Mouse (Mus musculus): ENCODE measurements at regions not wholly inside any gene's neighbourhood (a gene's known extent, or its start where the extent isn't known, plus 50 kb on each side); places are given as distances from the start of the nearest gene placed in this dataset.

- DNase-seq (ENCODE audit: low spot score): no peak
- Histone ChIP-seq H3K36me3 (no peaks in the 10 kb centered on the region), H3K9me3 (replicated peaks) (no peaks in the 10 kb centered on the region), H3K27me3 (ENCODE audit: low read depth, poor library complexity, severe bottlenecking) (no peaks in the 10 kb centered on the region), H3K4me3 (no peak overlapping the region), H3K4me1 (no peaks in the 10 kb centered on the region), H3K27ac (replicated peaks) (no peak overlapping the region)
- WGBS: 79% methylated on average over 3 of the region's 3 CpGs
Measured at GRCm38 (mm10) chr1:30751138-30751907, 122.4 kb downstream of the Phf3 start.

DNA sequence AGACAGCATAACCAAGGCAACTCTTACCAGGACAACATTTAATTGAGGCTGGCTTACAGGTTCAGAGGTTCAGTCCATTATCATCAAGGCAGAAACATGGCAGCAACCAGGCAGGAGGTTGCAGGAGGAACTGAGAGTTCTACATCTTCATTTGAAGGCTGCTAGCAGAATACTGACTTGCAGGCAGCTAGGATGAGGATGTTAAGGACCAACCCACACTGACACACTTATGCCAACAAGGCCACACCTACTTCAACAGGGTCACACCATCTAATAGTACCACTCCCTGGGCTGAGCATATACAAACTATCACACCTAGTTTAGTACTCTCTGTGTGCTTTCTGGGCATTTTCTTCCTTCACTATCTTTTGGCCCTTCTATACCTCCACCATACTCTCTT lies 131.8 kb downstream of the Phf3 start:
- Histone ChIP-seq H3K27ac (replicated peaks) (no peak overlapping the region), H3K27me3 (ENCODE audit: low read depth, poor library complexity, severe bottlenecking) (no peaks in the 10 kb centered on the region), H3K4me1 (no peaks in the 10 kb centered on the region), H3K4me3 (no peak overlapping the region), H3K36me3 (no peaks in the 10 kb centered on the region), H3K9me3 (replicated peaks) (0 out of 2 replicates have a peak, but pooled peaks cover 4% of the 10 kb centered on the region)
- DNase-seq (ENCODE audit: low spot score): no peak

DNA sequence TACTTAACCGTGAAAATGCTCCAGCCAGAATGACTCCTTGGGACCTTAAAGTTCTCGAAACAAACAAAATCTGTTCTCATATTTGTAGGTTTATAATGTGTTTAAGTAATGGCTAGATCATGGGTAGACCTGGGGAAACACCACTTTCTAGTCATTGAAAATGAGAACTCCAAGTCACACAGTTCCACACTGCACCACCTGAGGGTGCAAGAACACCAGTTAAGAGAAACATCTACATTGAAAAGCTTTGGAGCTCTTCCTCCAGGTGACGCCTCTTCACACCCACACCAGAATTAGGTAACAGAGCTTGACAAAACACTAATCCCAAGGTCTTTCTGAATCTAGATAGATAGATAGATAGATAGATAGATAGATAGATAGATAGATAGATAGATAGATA lies 132.9 kb downstream of the Phf3 start:
- no peak for DNase-seq (ENCODE audit: low spot score)
- 84% methylated on average over 3 of the region's 3 CpGs for WGBS
- no peaks in the 10 kb centered on the region for H3K4me1 ChIP-seq

GRCm38 (mm10) chr1:30721519-30721918 lies 152.2 kb downstream of the Phf3 start:
- H3K36me3 ChIP-seq: no peaks in the 10 kb centered on the region
- WGBS: 68% methylated on average over 2 of the region's 2 CpGs

More for the DNA sequence above, 132.9 kb downstream of the Phf3 start:
- H3K36me3 ChIP-seq: no peaks in the 10 kb centered on the region
- H3K4me3 ChIP-seq: no peak overlapping the region
- no peak overlapping the region for H3K27ac ChIP-seq (replicated peaks)
- 0 out of 2 replicates have a peak, but pooled peaks cover 4% of the 10 kb centered on the region for H3K9me3 ChIP-seq (replicated peaks)
- no peaks in the 10 kb centered on the region for H3K27me3 ChIP-seq (ENCODE audit: low read depth, poor library complexity, severe bottlenecking)

GRCm38 (mm10) chr1:30720829-30721228 lies 152.9 kb downstream of the Phf3 start:
- Histone ChIP-seq H3K4me3 (no peak overlapping the region), H3K36me3 (no peaks in the 10 kb centered on the region), H3K27ac (replicated peaks) (no peak overlapping the region), H3K27me3 (ENCODE audit: low read depth, poor library complexity, severe bottlenecking) (no peaks in the 10 kb centered on the region), H3K9me3 (replicated peaks) (0 out of 2 replicates have a peak, but pooled peaks cover 3% of the 10 kb centered on the region), H3K4me1 (no peaks in the 10 kb centered on the region)
- DNase-seq (ENCODE audit: low spot score): no peak
- WGBS: 90% methylated on average over 2 of the region's 2 CpGs

More at GRCm38 (mm10) chr1:30721519-30721918, 152.2 kb downstream of the Phf3 start:
- Histone ChIP-seq H3K9me3 (replicated peaks) (0 out of 2 replicates have a peak, but pooled peaks cover 3% of the 10 kb centered on the region), H3K4me3 (no peak overlapping the region), H3K27ac (replicated peaks) (no peak overlapping the region), H3K27me3 (ENCODE audit: low read depth, poor library complexity, severe bottlenecking) (no peaks in the 10 kb centered on the region), H3K4me1 (no peaks in the 10 kb centered on the region)
- DNase-seq (ENCODE audit: low spot score): no peak

- Histone ChIP-seq H3K9me3 (replicated peaks) (0 out of 2 replicates have a peak, but pooled peaks cover 3% of the 10 kb centered on the region), H3K27ac (replicated peaks) (no peak overlapping the region), H3K27me3 (ENCODE audit: low read depth, poor library complexity, severe bottlenecking) (no peaks in the 10 kb centered on the region), H3K4me3 (no peak overlapping the region), H3K36me3 (no peaks in the 10 kb centered on the region), H3K4me1 (no peaks in the 10 kb centered on the region)
- 82% methylated on average over 5 of the region's 5 CpGs for WGBS
- no peak for DNase-seq (ENCODE audit: low spot score)
Measured at GRCm38 (mm10) chr1:30718578-30718977, 155.1 kb downstream of the Phf3 start.

- Histone ChIP-seq H3K4me1 (no peaks in the 10 kb centered on the region), H3K27me3 (ENCODE audit: low read depth, poor library complexity, severe bottlenecking) (no peaks in the 10 kb centered on the region), H3K36me3 (no peaks in the 10 kb centered on the region), H3K4me3 (no peak overlapping the region), H3K9me3 (replicated peaks) (0 out of 2 replicates have a peak, but pooled peaks cover 7% of the 10 kb centered on the region), H3K27ac (replicated peaks) (no peak overlapping the region)
- 33% methylated on average over 1 of the region's 1 CpGs for WGBS
- no peak for DNase-seq (ENCODE audit: low spot score)
Measured at GRCm38 (mm10) chr1:30716346-30716745, 157.4 kb downstream of the Phf3 start.

- H3K4me3 ChIP-seq: no peak overlapping the region
- H3K36me3 ChIP-seq: no peaks in the 10 kb centered on the region
- WGBS: 80% methylated on average over 3 of the region's 3 CpGs
- no peaks in the 10 kb centered on the region for H3K4me1 ChIP-seq
- no peak for DNase-seq (ENCODE audit: low spot score)
- no peak overlapping the region for H3K27ac ChIP-seq (replicated peaks)
- H3K9me3 ChIP-seq (replicated peaks): no peaks in the 10 kb centered on the region
- no peaks in the 10 kb centered on the region for H3K27me3 ChIP-seq (ENCODE audit: low read depth, poor library complexity, severe bottlenecking)
Measured at GRCm38 (mm10) chr1:30701116-30701515, 172.6 kb downstream of the Phf3 start.

GRCm38 (mm10) chr1:30700399-30701081 lies 173.2 kb downstream of the Phf3 start:
- Histone ChIP-seq H3K4me3 (no peak overlapping the region), H3K27ac (replicated peaks) (no peak overlapping the region), H3K4me1 (no peaks in the 10 kb centered on the region), H3K36me3 (no peaks in the 10 kb centered on the region), H3K9me3 (replicated peaks) (no peaks in the 10 kb centered on the region), H3K27me3 (ENCODE audit: low read depth, poor library complexity, severe bottlenecking) (no peaks in the 10 kb centered on the region)
- DNase-seq (ENCODE audit: low spot score): no peak
- WGBS: 57% methylated on average over 10 of the region's 10 CpGs

GRCm38 (mm10) chr1:30696342-30696741 lies 177.4 kb downstream of the Phf3 start:
- H3K9me3 ChIP-seq (replicated peaks): no peaks in the 10 kb centered on the region
- no peaks in the 10 kb centered on the region for H3K36me3 ChIP-seq
- no peak for DNase-seq (ENCODE audit: low spot score)
- H3K4me1 ChIP-seq: no peaks in the 10 kb centered on the region
- H3K27ac ChIP-seq (replicated peaks): no peak overlapping the region
- H3K4me3 ChIP-seq: no peak overlapping the region
- no peaks in the 10 kb centered on the region for H3K27me3 ChIP-seq (ENCODE audit: low read depth, poor library complexity, severe bottlenecking)

- no peak for DNase-seq (ENCODE audit: low spot score)
- Histone ChIP-seq H3K4me3 (no peak overlapping the region), H3K36me3 (no peaks in the 10 kb centered on the region), H3K9me3 (replicated peaks) (no peaks in the 10 kb centered on the region), H3K4me1 (no peaks in the 10 kb centered on the region), H3K27me3 (ENCODE audit: low read depth, poor library complexity, severe bottlenecking) (no peaks in the 10 kb centered on the region), H3K27ac (replicated peaks) (no peak overlapping the region)
- WGBS: 83% methylated on average over 3 of the region's 3 CpGs
Measured at GRCm38 (mm10) chr1:30685318-30685717, 188.4 kb downstream of the Phf3 start.

GRCm38 (mm10) chr1:30683889-30684288 lies 189.8 kb downstream of the Phf3 start:
- WGBS: 64% methylated on average over 2 of the region's 2 CpGs
- no peak for DNase-seq (ENCODE audit: low spot score)
- no peaks in the 10 kb centered on the region for H3K27me3 ChIP-seq (ENCODE audit: low read depth, poor library complexity, severe bottlenecking)
- H3K4me1 ChIP-seq: no peaks in the 10 kb centered on the region
- H3K4me3 ChIP-seq: no peak overlapping the region
- no peak overlapping the region for H3K27ac ChIP-seq (replicated peaks)
- H3K9me3 ChIP-seq (replicated peaks): no peaks in the 10 kb centered on the region
- no peaks in the 10 kb centered on the region for H3K36me3 ChIP-seq

DNA sequence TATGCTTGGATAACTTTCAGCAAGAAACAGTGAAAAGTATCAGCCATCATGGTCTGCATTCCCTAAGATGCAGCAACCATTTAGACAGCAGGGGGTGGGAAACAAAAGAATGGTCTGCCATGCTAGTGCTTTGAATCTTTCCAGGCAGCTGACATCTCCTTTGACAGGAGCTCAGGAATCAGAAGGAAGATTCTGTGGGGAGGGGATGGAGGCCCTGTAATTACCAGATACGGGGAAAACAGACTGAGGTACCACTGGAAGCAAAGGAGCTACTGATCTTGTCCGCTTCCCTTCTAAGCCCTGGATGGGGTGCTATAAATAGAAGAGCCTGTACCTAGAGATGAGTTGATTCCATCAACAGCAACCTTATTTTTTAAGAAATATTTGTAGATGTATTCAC lies 233.9 kb downstream of the Phf3 start:
- DNase-seq (ENCODE audit: low spot score): peak; percentile 17
- 0 out of 2 replicates have a peak overlapping the region, but pooled peaks have one; percentile 28 for H3K27ac ChIP-seq (replicated peaks)
- 23% methylated on average over 2 of the region's 2 CpGs for WGBS

More for the DNA sequence above, 233.9 kb downstream of the Phf3 start:
- H3K4me3 ChIP-seq: no peak overlapping the region
- H3K27me3 ChIP-seq (ENCODE audit: low read depth, poor library complexity, severe bottlenecking): no peaks in the 10 kb centered on the region
- H3K9me3 ChIP-seq (replicated peaks): no peaks in the 10 kb centered on the region
- H3K4me1 ChIP-seq: peaks cover 8% of the 10 kb centered on the region
- no peaks in the 10 kb centered on the region for H3K36me3 ChIP-seq

Data from midbrain, embryonic 10.5 days (tissue).